Mouse (Mus musculus): ENCODE measurements around the gene Zfp296.

Zfp296 gene

GRCm38 (mm10) chr7:19577141-19577852 lies at the start of gene Zfp296, which contains the start of gene Gemin7:
Gene Zfp296 (plus strand): TSS chr7:19577287.
Gene Gemin7 (minus strand): TSS chr7:19577595.
- DNase-seq (ENCODE audit: low spot score in 2 of 2), result no peak

DNA sequence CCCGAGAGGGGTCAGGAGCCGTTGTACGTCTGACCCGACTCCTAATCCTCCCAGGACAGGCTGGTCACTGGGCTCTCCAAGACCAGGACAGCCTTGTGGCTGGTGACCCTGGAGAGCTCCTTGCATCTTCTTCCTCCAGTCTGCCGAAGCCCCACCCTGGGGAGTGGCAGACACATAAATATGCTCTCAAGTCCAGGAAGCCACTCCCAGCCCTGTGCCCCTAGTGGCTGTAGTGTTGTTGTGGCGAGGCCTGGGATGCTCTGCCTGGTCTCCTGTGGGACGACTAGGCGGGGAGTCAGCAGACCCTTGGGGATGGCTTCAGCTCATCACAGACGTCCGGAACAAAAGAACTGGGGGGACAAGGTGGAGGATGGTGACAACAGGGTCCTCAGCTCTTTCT lies 46.0 kb upstream of the Zfp296 start:
- no peak for DNase-seq (ENCODE audit: low spot score in 2 of 2)

GRCm38 (mm10) chr7:19532240-19532639 lies 44.8 kb upstream of the Zfp296 start:
- DNase-seq (ENCODE audit: low spot score in 2 of 2), result no peak

GRCm38 (mm10) chr7:19534676-19535075 lies 42.4 kb upstream of the Zfp296 start:
- DNase-seq (ENCODE audit: low spot score in 2 of 2), result no peak

- DNase-seq (ENCODE audit: low spot score in 2 of 2), result no peak
Measured at GRCm38 (mm10) chr7:19540771-19541566, 36.1 kb upstream of the Zfp296 start.

GRCm38 (mm10) chr7:19541681-19542154 lies 35.4 kb upstream of the Zfp296 start:
- no peak for DNase-seq (ENCODE audit: low spot score in 2 of 2)

- peak; percentile 60 to 64 for DNase-seq (ENCODE audit: low spot score in 2 of 2)
Measured at GRCm38 (mm10) chr7:19542155-19542691, 34.9 kb upstream of the Zfp296 start.

- no peak for DNase-seq (ENCODE audit: low spot score in 2 of 2)
Measured at GRCm38 (mm10) chr7:19543584-19543983, 33.5 kb upstream of the Zfp296 start.

GRCm38 (mm10) chr7:19546007-19546406 lies 31.1 kb upstream of the Zfp296 start:
- DNase-seq (ENCODE audit: low spot score in 2 of 2), result no peak

- no peak for DNase-seq (ENCODE audit: low spot score in 2 of 2)
Measured at GRCm38 (mm10) chr7:19547344-19547969, 29.6 kb upstream of the Zfp296 start.

- no peak for DNase-seq (ENCODE audit: low spot score in 2 of 2)
Measured at GRCm38 (mm10) chr7:19549394-19549793, 27.7 kb upstream of the Zfp296 start.

DNA sequence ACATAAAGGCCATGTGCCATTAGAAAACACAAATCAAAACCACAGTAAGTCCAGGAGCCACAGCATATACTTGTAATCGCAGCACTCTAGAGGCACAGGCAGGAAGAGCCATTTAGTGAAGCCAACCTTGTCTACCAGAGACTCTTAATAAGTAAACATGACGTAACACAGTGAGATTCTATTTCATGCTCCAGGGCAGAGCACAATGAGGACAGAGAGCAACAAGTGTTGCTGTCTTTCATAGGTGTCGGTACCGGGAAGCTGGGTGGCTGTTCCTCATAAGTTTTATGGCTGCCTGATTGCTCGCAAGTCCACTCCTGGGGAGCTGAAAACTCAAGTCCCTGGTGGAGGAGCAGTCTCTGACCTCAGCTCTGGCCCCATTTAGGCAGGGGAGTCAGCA lies 25.5 kb upstream of the Zfp296 start:
- DNase-seq (ENCODE audit: low spot score in 2 of 2), result no peak

GRCm38 (mm10) chr7:19552443-19552842 lies 24.6 kb upstream of the Zfp296 start:
- no peak for DNase-seq (ENCODE audit: low spot score in 2 of 2)

- DNase-seq (ENCODE audit: low spot score in 2 of 2), result no peak
Measured at GRCm38 (mm10) chr7:19554168-19554567, 22.9 kb upstream of the Zfp296 start.

- DNase-seq (ENCODE audit: low spot score in 2 of 2), result no peak
Measured at GRCm38 (mm10) chr7:19557086-19557485, 20.0 kb upstream of the Zfp296 start.

- no peak for DNase-seq (ENCODE audit: low spot score in 2 of 2)
Measured at GRCm38 (mm10) chr7:19557982-19558900, 18.8 kb upstream of the Zfp296 start.

DNA sequence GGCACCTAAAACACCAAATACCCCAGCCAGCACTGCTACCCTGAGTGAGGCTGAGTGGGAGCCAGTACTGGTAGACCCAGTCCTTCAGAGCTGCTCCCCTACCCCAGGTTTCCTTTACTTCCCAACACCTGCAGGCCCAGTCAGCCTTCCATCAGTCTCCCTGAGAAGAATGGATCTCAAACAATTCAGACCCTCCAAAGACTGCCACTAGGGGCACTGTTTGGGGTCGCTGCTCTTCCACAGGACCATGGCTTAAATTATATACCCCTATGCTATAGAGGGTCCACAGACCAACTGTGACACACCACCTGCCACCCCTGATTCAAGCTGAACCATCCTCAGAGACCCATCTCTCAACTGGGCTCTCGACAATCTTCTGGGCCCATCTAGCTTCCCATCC lies 18.1 kb upstream of the Zfp296 start:
- DNase-seq (ENCODE audit: low spot score in 2 of 2), result no peak

- no peak for DNase-seq (ENCODE audit: low spot score in 2 of 2)
Measured at GRCm38 (mm10) chr7:19560491-19561260, 16.4 kb upstream of the Zfp296 start.

DNA sequence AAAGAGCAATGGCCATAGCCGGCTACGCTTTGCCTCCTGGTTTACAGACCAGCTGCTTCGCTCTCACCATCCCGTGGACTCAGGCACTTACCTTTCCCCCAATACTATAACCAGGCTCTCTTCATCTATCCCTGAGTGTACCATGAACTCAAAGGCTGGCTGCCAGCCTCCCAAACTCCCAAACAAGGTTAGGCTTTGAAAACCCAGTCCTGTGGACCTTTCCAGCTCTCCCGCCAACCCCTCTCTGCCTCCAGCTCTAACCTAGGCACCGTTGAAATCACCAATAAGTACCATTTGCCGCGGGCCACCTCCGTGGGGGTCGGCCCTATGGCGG lies 15.7 kb upstream of the Zfp296 start:
- DNase-seq (ENCODE audit: low spot score in 2 of 2), result no peak

Measured in right cerebral cortex, postnatal 10 days (tissue).